Comparison of ENCODE assay signal across 8 mouse cellular contexts in genomic region chr19:7217162-7217925, GRCm38 (mm10). TPM values are rescaled to one million over a fixed set of nuclear protein-coding genes. Genes with fewer than 3 reads are reported as not detected.
DNase-seq lines count a peak whose midpoint lies in the region; ATAC-seq lines count a peak whose summit lies in the region.

Gene Cox8a (minus strand): TSS chr19:7217616.

- under 1% methylated on average over 49 of the region's 50 CpGs for WGBS in lung, embryonic 16.5 days

- no peaks in the 10 kb centered on the region for H3K27me3 ChIP-seq in lung, embryonic 16.5 days (ENCODE audit: control insufficient read depth, insufficient read depth, low read depth, low read length)

- peak; percentile 99 for DNase-seq in MEL-GATA-1-ER (ENCODE audit: extremely low read depth, low read depth)
- peak; percentile 96 for DNase-seq in cerebellum, adult 8-10 months
- peak; percentile 97 for DNase-seq in forelimb bud, embryonic 11.5 days (ENCODE audit: low read depth, low spot score)
- DNase-seq in layer of hippocampus, adult 9-10 months (ENCODE audit: low spot score), result peak; percentile 92
- peak; percentile 77 for DNase-seq in ovary, postnatal 10 days (ENCODE audit: low spot score)
- DNase-seq in thymus, postnatal 10 days (ENCODE audit: low spot score in 2 of 2), result peak; percentile 89

- no peaks in the 10 kb centered on the region for H3K9me3 ChIP-seq in lung, embryonic 16.5 days (ENCODE audit: control insufficient read depth, low read length)

- peaks cover 33% of the 10 kb centered on the region for H3K4me1 ChIP-seq in lung, embryonic 16.5 days (replicated peaks; ENCODE audit: control insufficient read depth, insufficient read depth, low read length)

- ATAC-seq in hematopoietic stem cell, adult 5-6 weeks (replicated peaks in 1 of 2; ENCODE audit: insufficient read depth in 1 of 2, low FRiP score in 2 of 2, low TSS enrichment in 1 of 2, low read depth in 1 of 2, poor library complexity in 2 of 2, severe bottlenecking in 2 of 2), result peak; percentile 99
- ATAC-seq in lung, embryonic 16.5 days (ENCODE audit: low read depth), result peak; percentile 97

- peaks cover 15% of the 10 kb centered on the region for H3K36me3 ChIP-seq in lung, embryonic 16.5 days (ENCODE audit: control insufficient read depth, insufficient read depth, low read length)

- H3K27ac ChIP-seq in lung, embryonic 16.5 days (ENCODE audit: low read length), result peak within 1 kb of the TSS; percentile 80

- peak within 1 kb of the TSS; percentile 84 for H3K9ac ChIP-seq in lung, embryonic 16.5 days (ENCODE audit: low read length)

- peak within 1 kb of the TSS; percentile 73 for H3K4me3 ChIP-seq in lung, embryonic 16.5 days (ENCODE audit: low read length)

- H3K4me2 ChIP-seq in lung, embryonic 16.5 days (ENCODE audit: low read depth, low read length), result peak within 1 kb of the TSS; percentile 75

RNA-seq across cellular contexts. Expression of gene Cox8a, which starts in this region (rescaled TPM):
- total RNA-seq in hematopoietic stem cell, adult 5-6 weeks (2017), result 361 and 451 TPM in 2 replicates
- polyA plus RNA-seq in lung, embryonic 16.5 days (2015; fragmentation: Nextera tagmentation; extraction: Ambion mirVana), result 899 and 904 TPM in 2 replicates

Comparison
In these comparisons a context has a peak if more than half of its experiments do, and no peak if none do; other contexts are left out.
1. Peak in every context shown above with its lines: DNase-seq, ATAC-seq, H3K4me3 ChIP-seq and H3K27ac ChIP-seq.